Mouse (Mus musculus) kidney, postnatal 10 days (tissue): ENCODE data around the gene Exosc5.

Source experiments
- DNase-seq: peaks from one replicate; pipeline ENCODE4 v3.0.0; 2021; ENCODE audit warnings: mixed read lengths

Gene Exosc5

DNA sequence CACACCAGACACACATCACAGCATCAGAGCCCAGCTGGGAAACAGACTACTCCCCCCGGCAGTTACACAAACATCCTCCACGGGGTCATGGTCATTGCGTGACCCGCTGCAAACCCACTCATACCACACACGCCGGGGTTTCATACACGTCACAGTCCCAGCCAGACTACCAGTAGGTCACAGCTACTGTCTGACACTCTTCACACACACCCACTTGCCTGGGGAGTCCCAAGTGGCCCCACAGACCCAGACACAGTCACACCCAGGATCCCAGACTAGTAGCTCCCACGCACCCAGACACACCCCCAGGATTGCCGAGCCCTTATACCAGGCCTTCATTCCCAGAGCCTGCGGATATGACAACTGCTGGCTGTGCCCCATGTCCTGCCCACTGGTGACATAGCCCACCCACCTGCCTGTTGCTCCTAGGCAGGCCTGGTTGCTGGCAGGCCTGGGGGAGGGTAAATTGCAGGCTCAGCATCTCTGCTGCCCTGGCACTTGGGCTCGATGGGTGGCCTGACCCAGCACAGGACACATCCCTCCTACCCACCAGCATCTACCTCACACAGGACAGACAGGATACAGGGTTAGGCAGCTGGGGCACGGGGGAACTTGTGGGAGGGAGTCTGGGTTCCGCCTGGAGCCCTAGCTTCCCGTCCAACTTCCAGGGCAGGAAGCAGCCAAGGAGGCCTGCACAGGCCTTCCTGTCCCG lies 48.8 kb downstream of the Exosc5 start:
- DNase-seq, result peak; percentile 77

- peak; percentile 51 for DNase-seq
These were observed 51.0 kb downstream of the Exosc5 start for GRCm38 (mm10) chr7:25709961-25710360.

DNA sequence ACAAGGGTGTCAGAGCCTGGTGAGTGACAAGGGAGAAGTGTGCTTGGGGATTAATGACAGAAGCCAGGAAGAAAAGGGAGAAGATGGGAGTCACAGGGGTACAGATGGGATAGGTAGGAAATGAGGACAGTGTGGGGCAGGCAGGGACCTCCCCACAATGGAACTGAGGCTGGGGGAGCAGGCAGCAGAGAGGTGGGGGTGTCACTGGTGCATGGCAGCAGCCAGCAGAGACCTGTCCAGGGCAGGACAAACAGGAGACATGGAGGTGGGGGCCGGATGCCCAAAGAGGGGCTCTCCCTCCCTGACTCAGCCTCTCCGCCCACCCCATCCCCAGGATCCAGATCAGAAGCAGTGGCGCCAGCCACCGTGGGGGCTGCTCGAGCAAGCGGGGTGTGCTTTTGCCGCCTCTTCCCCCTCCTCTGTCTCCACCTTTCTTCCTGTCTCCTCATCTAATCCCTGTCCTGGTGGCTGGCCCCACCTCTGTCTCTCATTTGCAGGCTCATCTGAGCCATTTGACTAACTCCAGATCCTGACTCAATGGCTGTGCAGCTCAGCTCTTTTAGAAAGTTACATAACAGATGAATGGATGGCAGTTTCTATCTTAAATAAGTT lies 51.7 kb downstream of the Exosc5 start:
- DNase-seq, result peak; percentile 54

DNA sequence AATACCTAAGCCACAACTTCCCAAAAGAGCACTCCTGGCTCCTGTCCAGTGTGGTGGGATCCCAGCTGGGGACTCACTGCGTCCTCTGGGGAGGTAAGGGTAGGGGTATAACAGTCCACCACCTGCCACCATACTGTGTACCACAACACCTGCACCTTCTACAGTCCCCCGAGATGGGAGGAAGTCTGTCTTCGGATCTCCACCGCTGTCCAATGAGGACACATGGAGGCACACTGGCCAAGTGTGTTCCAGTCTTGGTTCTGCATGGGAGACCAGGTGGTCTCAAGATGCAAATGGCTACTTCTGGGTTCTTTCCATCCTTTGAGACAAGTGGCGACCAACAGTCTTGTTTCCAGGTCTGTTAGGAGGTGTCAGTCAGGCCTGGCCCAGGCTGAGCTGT lies 52.2 kb downstream of the Exosc5 start:
- DNase-seq, result no peak

DNA sequence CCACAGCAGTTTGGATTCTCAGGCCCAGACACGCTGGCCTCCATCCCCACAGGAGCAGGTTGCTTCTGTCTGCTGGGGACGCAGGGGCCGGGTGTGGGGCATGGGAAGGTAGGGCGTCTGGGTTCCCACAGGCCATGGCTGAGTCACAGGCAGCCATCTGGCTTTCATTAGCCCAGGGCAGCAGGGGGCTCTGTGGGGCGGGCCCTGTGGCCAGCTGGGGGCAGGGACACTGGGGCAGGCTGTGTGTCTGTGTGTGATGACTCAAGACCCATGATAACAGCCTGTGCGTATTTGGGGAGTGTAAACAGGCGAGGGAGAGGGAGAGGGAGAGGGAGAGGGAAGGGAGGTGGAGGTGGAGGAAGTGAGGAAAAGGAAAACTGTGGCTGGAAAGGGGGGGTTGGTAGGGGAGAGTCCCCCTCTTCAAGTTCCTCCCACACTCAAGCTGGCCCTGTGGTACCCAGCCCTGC lies 52.8 kb downstream of the Exosc5 start:
- DNase-seq, result no peak

- DNase-seq, result no peak
These were observed 53.8 kb downstream of the Exosc5 start for GRCm38 (mm10) chr7:25712801-25713200.

- no peak for DNase-seq
These were observed 55.6 kb downstream of the Exosc5 start for GRCm38 (mm10) chr7:25714581-25714980.

DNA sequence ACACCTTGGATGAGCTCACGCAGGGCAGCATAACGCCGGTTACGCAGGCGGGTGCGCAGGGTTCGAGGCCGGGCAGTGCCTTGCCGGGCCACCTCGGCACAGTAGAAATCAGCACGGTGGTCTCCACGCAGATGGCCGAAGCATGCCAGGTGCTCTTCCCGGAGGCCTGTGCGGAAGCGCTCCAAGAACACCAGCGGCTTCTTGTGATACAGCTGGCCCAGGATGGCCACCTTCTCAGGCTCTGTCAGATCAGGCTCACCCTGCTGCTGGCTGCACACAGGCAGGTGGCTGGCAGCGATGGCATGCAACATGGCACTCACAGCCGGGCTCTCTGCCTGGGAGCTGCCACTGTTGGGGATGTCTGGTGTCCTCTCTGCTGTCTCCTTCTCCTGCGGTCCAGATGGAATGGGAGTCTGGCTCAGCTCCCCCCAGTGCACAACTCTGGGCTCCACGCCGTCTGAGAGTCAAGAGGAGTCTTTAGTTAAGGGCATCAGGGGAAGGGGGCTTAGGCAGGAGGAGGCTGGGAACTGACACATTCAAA lies 56.8 kb downstream of the Exosc5 start:
- no peak for DNase-seq

GRCm38 (mm10) chr7:25717478-25717877 lies 58.5 kb downstream of the Exosc5 start:
- no peak for DNase-seq

GRCm38 (mm10) chr7:25718788-25719417 lies 59.9 kb downstream of the Exosc5 start, which contains the start of gene Ccdc97:
Gene Ccdc97, minus strand, starts transcription at chr7:25719088.
- DNase-seq, result peak; percentile 95

DNA sequence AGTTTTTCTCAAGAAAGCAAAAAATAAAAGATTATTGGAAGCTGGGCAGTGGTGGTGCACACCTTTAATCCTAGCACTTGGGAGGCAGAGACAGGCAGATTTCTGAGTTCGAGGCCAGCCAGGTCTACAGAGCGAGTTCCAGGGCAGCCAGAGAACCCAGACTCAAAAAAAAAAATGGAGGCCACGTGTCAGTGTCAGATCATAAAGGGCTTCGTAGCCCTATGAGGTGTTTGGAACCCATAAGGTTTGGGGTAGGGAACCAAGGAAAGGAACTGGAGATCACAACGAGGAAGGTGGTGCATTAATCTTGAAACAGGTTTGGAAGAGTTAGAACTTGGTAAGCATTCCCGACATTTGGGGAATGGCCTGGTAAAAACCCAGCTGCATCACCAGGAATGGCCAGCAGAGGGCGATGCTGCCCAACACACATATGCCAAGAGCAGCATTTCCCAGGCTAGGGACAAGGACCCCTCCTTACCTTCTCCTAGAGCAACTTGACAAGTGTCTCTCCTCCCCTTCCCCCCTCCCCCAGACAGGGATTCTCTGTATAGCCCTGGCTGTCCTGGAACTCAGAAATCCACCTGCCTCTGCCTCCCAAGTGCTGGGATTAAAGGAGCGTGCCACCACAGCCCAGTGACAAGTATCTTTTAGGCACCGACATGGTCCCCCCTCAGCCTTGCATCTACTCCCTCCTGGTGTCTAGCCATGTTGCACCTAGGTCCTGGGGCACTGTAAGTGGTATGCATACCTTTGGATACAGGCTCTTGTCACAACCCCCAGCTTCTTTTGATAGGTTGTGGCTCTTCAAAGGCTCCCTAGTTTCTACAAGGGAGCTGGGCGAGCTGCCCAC lies 61.0 kb downstream of the Exosc5 start:
- peak; percentile 88 for DNase-seq

- DNase-seq, result no peak
These were observed 61.8 kb downstream of the Exosc5 start for GRCm38 (mm10) chr7:25720760-25721159.
